Mouse (Mus musculus) ES-Bruce4 (cell line): ENCODE measurements around the gene BC004004.

Experiments used
- CTCF ChIP-seq: IDR thresholded peaks from one replicate; pipeline ENCODE4 v1.8.1; 2011; ENCODE audit warnings: low read depth, low read length
- EP300 ChIP-seq: IDR thresholded peaks from 2 replicates; pipeline ENCODE4 v1.6.1; 2011; ENCODE audit warnings: low read depth, low read length; ENCODE audit not compliant: insufficient read depth
- POLR2A ChIP-seq: IDR thresholded peaks from one replicate; pipeline ENCODE4 v1.8.1; 2011; ENCODE audit warnings: low read length; ENCODE audit not compliant: insufficient read depth

DNA sequence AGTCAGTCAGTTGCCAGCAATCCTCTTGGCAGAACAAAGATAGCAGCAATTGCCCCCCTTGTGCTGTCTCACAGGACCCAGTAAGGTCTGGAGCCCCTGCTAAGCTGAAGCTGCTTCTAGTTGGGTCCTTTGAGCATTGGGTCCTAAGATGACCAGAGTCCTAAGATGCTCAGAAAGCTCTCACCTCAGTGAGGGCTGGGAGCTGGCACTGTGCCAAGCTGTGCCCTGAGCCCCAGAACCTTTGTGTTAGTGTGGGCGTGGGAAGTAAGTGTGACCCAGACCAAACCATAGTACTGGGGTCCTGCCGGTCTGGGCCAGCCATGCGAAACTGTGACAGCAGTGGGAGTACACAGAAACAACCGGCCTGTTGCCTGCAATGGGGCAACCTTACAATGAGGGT, 30.7 kb downstream of the BC004004 start:
- TF ChIP-seq POLR2A, result no peak
- TF ChIP-seq CTCF, result no peak
- TF ChIP-seq EP300, result no peak
